Mouse (Mus musculus): ENCODE measurements at regions not wholly inside any gene's neighbourhood (a gene's known extent, or its start where the extent isn't known, plus 50 kb on each side); places are given as distances from the start of the nearest gene placed in this dataset.

DNA sequence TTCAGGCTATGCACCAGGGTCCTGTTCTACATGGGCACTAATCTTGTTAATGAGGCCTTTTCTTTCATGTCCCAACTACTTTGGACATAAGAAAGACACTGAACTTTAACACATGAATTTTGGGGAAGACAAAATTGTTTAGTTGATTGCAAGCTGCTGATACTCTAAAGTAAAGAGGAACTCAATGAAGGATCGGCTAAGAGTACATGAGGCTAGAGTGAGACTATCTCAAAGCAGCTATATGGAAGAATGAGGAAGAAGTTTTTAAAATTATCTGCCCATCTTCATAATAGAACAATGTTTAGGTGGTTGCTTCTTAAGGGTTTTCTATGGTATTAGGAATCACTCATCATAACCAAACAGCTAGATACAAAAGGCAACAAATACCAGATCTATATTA lies 431.5 kb downstream of the Wdr20rt start:
- TF ChIP-seq POLR2A (IDR thresholded peaks at IDR 0.05; ENCODE audit: borderline replicate concordance, extremely low read depth, insufficient read depth, insufficient read length, poor library complexity, severe bottlenecking) (no peak), CTCF (IDR thresholded peaks at IDR 0.05; ENCODE audit: borderline replicate concordance, extremely low read depth, insufficient read depth, insufficient read length) (no peak)
